Comparison of ENCODE assay signal across 28 mouse cellular contexts in the genomic region with DNA sequence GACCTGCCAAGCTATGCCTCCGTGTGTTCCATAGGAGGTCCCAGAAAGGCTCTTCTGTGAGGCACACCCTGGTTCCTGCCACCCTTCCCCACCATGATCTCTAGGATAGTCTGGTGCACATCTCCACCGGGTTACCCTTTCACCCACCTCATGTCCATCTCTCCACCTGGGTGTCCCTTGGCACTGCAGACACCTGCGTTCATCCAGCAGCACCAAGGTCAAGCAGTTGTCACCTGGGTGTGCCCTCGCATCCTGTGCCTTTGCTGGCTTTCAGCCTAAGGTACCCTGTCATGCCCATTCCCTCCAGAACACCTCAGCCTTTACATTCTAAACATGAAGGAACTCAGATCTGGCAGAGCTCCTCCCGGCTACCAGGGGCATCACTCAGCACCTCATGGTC. TPM values are rescaled to one million over a fixed set of nuclear protein-coding genes. Genes with fewer than 3 reads are reported as not detected.
"Had no signal": no experiment of that assay in that cellular context is flagged by ENCODE, and none has a peak within 500 bp of the region (broad histone marks: within the 10 kb centered on the region; RNA-seq: fewer than 3 reads in every experiment).

No protein-coding gene starts in this region.

- H3K9ac ChIP-seq: heart, embryonic 15.5 days; hindbrain, embryonic 15.5 days; kidney, embryonic 15.5 days; limb, embryonic 13.5 days; limb, embryonic 15.5 days; liver, embryonic 12.5 days; liver, embryonic 14.5 days had no signal

- H3K4me3 ChIP-seq: heart, embryonic 13.5 days; heart, embryonic 15.5 days; hindbrain, embryonic 13.5 days; hindbrain, embryonic 15.5 days; kidney, embryonic 15.5 days; limb, embryonic 13.5 days; limb, embryonic 15.5 days; liver, embryonic 12.5 days had no signal

- H3K27me3 ChIP-seq: hindbrain, embryonic 15.5 days; limb, embryonic 15.5 days had no signal

- DNase-seq: gastrocnemius, postnatal 14 days; heart, adult 18-20 months; heart, postnatal 14 days; heart, postnatal 36 days; kidney, adult 11 months; kidney, adult 2 months; kidney, adult 9 months; kidney, postnatal 14 days; kidney, postnatal 36 days; layer of hippocampus, adult 9-11 months; layer of hippocampus, postnatal 36 days; left cerebral cortex, postnatal 4 days had no signal

- H3K27ac ChIP-seq: heart, embryonic 13.5 days; heart, embryonic 15.5 days; hindbrain, embryonic 13.5 days; hindbrain, embryonic 15.5 days; hindbrain, postnatal 0 days; kidney, embryonic 15.5 days; kidney, postnatal 0 days; limb, embryonic 13.5 days; limb, embryonic 15.5 days; liver, embryonic 12.5 days; liver, embryonic 14.5 days had no signal

- H3K4me2 ChIP-seq: heart, embryonic 11.5 days; heart, embryonic 13.5 days; heart, embryonic 15.5 days; hindbrain, embryonic 13.5 days; hindbrain, embryonic 15.5 days; kidney, embryonic 15.5 days; limb, embryonic 13.5 days; limb, embryonic 15.5 days; liver, embryonic 12.5 days had no signal

- ATAC-seq: hindbrain, postnatal 0 days; intestine, embryonic 16.5 days; liver, embryonic 12.5 days had no signal

- H3K36me3 ChIP-seq: heart, embryonic 13.5 days; heart, embryonic 15.5 days; hindbrain, embryonic 13.5 days; hindbrain, embryonic 15.5 days; kidney, embryonic 15.5 days; limb, embryonic 13.5 days; limb, embryonic 15.5 days; liver, embryonic 12.5 days had no signal

- H3K9me3 ChIP-seq: heart, embryonic 13.5 days; heart, embryonic 15.5 days; hindbrain, embryonic 13.5 days; hindbrain, embryonic 15.5 days; kidney, embryonic 15.5 days; limb, embryonic 13.5 days; limb, embryonic 15.5 days; liver, embryonic 12.5 days had no signal

RNA-seq across cellular contexts. Expression of gene Mmel1, which starts 3.0 kb away (rescaled TPM):
- polyA plus RNA-seq: intestine, embryonic 14.5 days; kidney, postnatal 0 days; large intestine, adult 2 months; limb, embryonic 11.5 days had no signal

RNA-seq across cellular contexts. Expression of gene Ttc34, which starts 29.1 kb away (rescaled TPM):
- polyA plus RNA-seq: kidney, adult 2 months; liver, embryonic 12.5 days; liver, embryonic 14.5 days had no signal
